Mouse (Mus musculus): ENCODE results near the gene Hpse2.

- TF ChIP-seq MYOG (IDR thresholded peaks at IDR 0.05; ENCODE audit: control insufficient read depth in 1 of 3, insufficient read depth in 1 of 3, insufficient read length in 2 of 3, low read depth in 2 of 3) (no peak), E2F4 (IDR thresholded peaks at IDR 0.05; ENCODE audit: insufficient read depth) (no peak), POLR2A (IDR thresholded peaks at IDR 0.05; ENCODE audit: insufficient read length, low read depth) (no peak), TCF12 (IDR thresholded peaks at IDR 0.05; ENCODE audit: insufficient read depth, poor library complexity, severe bottlenecking) (no peak), POLR2AphosphoS2 (IDR thresholded peaks at IDR 0.05; ENCODE audit: insufficient read length, low read depth) (no peak), TCF3 (IDR thresholded peaks at IDR 0.05; ENCODE audit: insufficient read length, low read depth) (no peak), REST (IDR thresholded peaks at IDR 0.05; ENCODE audit: insufficient read depth, insufficient read length) (no peak), MYOD1 (IDR thresholded peaks at IDR 0.05; ENCODE audit: control insufficient read depth in 1 of 3, insufficient read length in 2 of 3, low read depth in 2 of 3) (no peak), USF1 (IDR thresholded peaks at IDR 0.05; ENCODE audit: low read depth) (no peak), MAX (IDR thresholded peaks at IDR 0.05; ENCODE audit: low read depth) (no peak), SRF (IDR thresholded peaks at IDR 0.05; ENCODE audit: control insufficient read depth, insufficient read length, low read depth) (no peak), CEBPB (IDR thresholded peaks at IDR 0.05; ENCODE audit: insufficient read depth, poor library complexity, severe bottlenecking) (no peak)
These were observed 1.9 kb downstream of the Hpse2 start for GRCm38 (mm10) chr19:43386041-43386952.
